Mouse (Mus musculus) cerebellum, adult 11 months (tissue): ENCODE measurements around the gene Nadk2.
A peak's percentile ranks its signal among the peaks of the same experiment; 100 is the strongest.

ENCODE experiments used
- DNase-seq: peaks from one replicate; pipeline ENCODE4 v3.0.0; 2022

Gene Nadk2

GRCm38 (mm10) chr15:9070912-9071555, at the start of gene Nadk2:
TSS of gene Nadk2 (plus strand) at chr15:9071260.
- peak; percentile 98 for DNase-seq

DNA sequence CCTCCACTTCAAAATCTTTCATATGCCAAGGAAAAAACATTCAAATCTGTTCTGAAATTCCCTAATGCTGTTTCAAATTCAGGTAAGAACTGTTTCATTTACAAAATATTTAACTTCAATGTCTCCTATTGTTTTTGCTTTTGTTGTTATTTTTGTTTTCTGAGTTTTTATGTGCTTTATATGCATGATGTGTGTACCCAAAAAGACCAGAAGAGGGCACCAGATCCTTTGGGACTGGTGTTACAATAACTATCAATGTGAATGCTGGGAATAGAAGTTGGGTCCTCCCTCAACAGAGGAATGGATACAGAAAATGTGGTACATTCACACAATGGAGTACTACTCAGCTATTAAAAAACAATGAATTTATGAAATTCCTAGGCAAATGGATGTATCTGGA, 15.4 kb upstream of the Nadk2 start:
- DNase-seq = no peak

GRCm38 (mm10) chr15:9059856-9060255, 11.2 kb upstream of the Nadk2 start:
- no peak for DNase-seq

- no peak for DNase-seq
Measured at GRCm38 (mm10) chr15:9061150-9061882, 9.7 kb upstream of the Nadk2 start.

GRCm38 (mm10) chr15:9068881-9069280, 2.2 kb upstream of the Nadk2 start:
- no peak for DNase-seq

DNA sequence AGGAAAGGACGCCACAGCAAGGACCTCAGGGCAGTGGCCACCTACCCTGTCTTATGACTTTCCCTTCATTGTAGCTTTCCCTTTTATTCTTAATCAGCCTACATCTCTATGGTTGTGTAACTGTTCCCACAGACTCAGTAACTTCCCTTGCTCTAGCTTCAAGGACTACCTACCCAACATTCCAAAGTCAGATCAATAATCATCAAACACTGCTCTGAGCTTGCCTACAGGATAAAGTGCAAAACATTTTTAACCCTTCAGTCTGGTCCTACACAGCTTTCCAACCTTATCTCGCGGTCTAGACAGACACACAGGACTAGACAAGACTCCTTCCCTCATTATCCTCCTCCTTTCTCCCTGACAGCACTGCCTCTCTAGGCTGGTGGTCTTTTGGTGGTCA, 707 bp upstream of the Nadk2 start:
- no peak for DNase-seq

- peak; percentile 38 for DNase-seq
Measured at GRCm38 (mm10) chr15:9071556-9072544, 790 bp downstream of the Nadk2 start.

- no peak for DNase-seq
Measured at GRCm38 (mm10) chr15:9072630-9073029, 1.6 kb downstream of the Nadk2 start.

DNA sequence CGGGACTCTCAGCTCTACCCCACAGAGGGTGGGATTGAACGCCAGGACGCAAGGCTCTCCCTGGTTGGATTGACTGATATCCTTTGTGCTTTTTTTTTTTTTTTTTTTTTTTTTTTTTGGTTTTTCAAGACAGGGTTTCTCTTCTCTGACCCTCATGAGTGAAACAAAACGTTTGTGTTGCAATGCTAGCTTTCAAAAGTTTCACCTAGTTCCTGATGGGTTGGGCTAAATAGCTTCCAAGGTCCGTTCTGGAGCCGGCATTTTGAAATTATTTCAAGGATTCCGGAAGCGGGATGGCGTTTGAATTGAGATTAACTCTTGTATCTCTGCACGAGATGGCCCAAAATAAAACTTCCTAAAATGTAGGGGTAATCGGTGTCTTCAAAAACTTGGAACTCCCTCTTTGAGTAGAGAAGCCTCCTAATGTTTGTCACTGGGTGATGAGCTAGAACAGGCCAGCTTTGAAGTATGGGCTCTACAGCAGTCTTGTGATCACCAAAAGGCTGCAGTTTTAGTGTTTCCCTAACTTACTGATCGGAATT, 2.1 kb downstream of the Nadk2 start:
- DNase-seq = no peak

DNA sequence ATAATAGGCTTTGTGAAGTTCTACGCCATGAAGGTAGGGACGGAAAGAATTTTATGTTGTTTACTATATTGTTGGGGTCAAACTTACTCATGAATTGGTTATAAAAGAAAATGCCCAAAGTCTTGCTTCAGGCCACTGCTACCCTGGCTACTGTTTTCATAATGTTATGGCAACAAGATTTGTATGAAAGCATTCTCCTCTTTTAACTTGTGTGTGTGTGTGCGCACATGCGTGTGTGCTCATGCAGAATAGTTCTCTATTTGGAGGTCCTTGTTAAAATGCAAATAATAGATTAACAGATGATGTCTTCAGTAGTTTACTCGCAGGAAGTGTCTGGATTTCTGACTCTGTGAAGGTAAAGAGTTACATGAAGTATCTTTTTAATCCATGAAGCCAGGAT, 2.6 kb downstream of the Nadk2 start:
- no peak for DNase-seq

DNA sequence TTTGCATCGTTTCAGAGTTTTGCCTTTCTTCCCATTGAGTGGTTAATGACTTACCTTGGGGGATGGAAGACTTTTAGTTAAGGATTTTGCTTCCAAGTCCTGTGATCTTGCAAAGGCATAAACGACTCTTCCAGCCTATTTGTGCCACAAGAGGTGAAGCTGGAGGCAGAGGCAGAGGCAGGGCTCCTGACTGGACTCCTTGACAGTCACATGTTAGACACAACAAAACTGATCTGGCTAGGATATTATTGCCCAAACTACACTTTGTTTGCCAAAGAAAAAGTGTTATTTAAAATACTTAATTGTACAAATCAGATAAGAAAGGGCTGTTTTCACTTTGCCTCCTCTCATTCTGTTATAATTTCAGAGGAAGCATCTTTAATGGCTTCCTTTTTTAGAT, 3.1 kb downstream of the Nadk2 start:
- DNase-seq = no peak

GRCm38 (mm10) chr15:9074671-9075070, 3.6 kb downstream of the Nadk2 start:
- DNase-seq = no peak

DNA sequence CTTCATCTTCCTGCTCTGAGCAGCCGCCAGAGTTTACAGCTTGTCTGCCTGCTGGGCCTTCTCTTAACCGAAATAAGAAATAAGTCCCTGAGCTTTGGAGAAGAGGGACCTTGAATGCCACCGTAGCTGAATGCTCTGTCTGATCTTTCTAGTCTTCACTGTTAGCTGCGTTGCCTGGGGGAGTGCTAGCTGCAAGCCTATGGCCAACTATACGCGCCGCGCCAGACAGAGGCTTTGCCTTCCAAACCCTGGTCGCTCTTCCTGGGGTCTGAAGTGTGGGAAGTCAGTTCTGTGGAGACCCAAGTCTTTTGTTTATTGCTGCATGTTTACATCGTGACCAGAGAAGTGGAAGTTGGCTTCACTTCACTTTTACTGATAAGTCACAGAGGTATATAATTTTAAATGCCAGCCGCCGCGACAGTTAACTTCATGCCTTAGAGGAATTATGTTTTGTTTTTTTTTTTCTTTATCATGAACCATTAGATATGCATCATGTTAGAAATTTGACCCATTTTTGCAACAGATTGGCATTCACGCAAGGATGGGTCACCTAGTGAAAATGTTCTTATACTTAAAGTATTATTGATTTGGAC, 4.6 kb downstream of the Nadk2 start:
- no peak for DNase-seq

DNA sequence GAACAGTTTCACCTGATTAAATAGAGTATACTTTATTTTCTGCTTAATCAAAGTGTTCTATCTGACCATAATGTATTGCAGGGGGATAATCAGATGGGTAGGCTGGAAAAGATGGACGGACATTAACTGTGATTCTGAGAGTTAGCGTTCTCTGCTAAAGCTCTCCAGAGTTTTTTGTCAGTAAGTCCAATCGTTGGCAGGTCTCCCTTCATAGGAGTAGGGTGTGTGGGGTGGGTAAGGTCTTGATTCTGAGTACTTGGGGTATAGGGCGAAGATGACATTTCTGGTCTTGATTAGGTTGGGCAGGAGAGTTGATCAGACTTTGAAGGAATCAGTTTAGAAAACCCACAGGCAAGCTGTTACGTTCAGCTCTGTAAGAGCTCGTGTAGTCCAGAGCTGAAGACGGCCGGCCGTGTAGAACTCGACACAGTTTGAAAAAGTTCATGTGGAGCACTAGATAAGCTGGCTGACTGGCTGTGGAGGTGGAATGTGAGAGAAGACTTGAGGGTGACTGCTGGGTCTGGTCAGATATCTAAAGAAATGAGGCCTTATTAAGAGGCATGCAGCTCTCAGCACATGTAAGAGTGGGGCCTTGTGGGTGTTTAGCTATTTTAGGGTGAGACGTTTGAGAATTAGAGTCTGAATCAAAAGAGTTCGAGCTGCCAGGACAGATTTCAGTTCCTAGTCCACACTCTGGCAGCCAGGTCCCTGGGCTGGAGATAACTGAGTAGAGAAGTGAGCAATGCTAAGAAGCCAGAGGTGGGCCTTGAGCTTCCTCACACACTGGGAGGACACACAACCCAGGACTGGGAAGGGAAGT, 7.6 kb downstream of the Nadk2 start:
- no peak for DNase-seq

DNA sequence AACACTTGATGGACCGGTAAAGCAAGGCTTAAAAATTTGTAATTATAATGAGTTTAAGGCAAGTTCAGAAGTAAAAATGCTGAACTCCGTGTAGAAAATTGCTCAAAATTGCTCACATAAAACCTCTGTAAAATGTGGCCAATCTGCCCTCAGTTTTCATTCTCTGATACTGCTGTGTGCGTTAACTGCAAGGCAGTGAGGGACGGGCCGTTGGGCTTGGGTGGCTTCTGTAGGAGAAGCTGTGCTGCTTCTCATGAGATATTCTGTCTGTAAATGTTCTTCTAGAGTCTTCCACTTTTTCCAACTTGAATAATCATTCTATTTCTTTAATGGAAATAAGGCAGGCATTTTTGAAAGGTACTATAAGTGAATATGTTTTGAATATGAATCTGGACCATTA, 8.6 kb downstream of the Nadk2 start:
- no peak for DNase-seq

DNA sequence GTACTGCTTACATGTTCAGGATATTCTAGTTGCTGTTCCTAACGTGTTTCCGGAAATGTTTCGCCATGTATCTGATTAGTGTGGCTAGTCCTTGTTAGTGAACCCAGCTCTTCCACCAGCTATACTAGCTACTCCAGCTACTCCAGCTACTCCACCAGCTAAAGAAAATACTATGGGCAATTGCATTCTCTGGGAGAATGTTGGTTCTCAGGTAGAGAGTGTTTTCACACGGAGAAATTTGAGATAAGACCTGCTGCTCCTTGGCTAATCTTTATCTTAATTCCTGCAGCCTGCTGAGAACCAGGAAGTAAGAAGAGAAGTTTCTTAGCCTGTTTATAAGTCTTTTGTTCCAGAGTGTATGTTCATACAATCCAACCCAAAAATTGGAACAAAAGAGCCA, 9.1 kb downstream of the Nadk2 start:
- no peak for DNase-seq

DNA sequence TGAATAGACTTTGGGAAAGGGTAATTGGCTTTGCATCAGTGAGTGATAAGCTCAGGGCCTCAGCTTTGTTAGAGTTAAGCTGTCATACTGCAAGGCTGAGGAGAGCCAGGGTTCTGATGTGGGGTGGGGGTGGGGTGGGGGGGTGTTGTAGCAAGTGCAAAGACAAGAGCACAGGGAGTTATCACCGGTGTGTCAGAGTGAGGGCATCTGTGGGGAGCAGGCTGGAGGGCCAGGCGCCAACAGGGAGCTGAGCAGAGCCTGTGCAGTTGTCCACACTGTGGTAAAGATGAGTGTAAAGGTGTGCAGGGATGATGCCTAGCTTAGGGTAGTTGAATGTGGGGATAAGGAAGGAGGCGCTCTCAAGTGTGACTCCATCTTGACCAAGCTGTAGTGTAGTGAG, 10.2 kb downstream of the Nadk2 start:
- DNase-seq = no peak

GRCm38 (mm10) chr15:9082753-9083152, 11.7 kb downstream of the Nadk2 start:
- no peak for DNase-seq

GRCm38 (mm10) chr15:9086813-9087212, 15.8 kb downstream of the Nadk2 start:
- DNase-seq = no peak

DNA sequence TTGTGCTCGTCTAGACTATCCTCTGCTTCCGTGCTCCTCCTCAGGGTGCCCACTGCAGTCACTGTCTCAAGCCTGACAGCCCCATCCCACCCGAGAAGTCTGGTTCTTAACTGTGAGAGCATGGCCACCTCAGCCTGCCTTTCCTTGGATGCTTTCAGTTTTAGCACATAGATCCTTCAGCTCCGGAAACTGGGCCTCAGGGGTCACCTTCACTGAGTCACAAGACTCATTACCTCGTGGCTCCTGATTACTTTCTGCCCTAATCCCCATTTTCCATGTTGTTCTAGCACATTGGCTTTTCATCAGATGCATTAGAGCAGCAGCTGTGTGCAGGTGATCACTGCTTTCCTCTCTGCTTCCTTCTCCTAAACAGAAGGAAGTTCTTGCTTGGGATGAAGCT, 16.4 kb downstream of the Nadk2 start:
- no peak for DNase-seq

DNA sequence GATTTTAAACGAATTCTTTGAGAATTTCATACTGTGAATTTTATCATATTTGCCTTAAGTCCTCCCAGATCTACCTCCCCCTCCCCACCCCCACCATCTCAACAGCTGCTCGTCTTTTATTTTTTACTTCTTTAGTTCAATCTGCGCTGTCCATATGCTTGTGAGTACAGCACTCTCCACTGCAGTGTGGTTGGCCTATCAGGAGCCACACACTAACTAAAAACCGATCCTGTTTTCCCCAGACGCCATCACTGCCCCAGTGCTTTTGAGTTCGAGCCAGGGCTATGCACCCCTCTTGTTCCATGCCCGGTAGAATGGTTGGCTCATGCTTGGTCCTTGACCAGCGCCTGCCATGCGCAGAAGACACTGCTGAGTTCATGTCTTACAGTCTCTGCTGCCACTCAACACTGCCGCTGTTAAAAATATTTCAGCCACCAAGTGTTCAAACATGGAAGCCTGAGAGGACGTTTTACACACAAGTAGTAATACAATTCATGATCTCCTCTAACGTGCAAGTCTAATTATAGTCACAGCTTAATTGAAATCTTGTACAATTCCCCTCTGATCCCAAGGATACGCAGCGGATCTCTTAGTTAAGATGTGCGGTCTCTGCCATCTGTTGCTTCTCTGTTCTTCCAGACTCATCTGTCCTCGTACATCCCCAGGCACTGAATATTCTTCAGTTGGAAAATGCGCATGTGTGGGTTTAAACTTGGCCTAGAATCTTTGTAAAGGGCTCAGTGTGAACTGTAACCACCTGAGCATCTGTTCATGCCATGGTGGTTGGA, 17.0 kb downstream of the Nadk2 start:
- no peak for DNase-seq
